Mouse (Mus musculus): ENCODE results near the gene Cage1. TPM values are rescaled to one million over a fixed set of nuclear protein-coding genes. Genes with fewer than 3 reads are reported as not detected.

The Cage1 gene
- polyA plus RNA-seq, 1 experiment from 2014 or later: 0.69 TPM

GRCm38 (mm10) chr13:37965126-37965914, 71.5 kb downstream of the Cage1 start:
- no peak overlapping the region for H3K9ac ChIP-seq (replicated peaks)
- peak overlapping the region; percentile 70 for H3K4me2 ChIP-seq (ENCODE audit: low read depth, low read length)
- no peaks in the 10 kb centered on the region for H3K9me3 ChIP-seq (ENCODE audit: low read length)
- ATAC-seq (peak; percentile 88), DNase-seq (peak; percentile 82)
- no peaks in the 10 kb centered on the region for H3K27me3 ChIP-seq (ENCODE audit: insufficient read depth, low read length)
- peak overlapping the region; percentile 64; the same call in 1 of the 2 replicates for H3K27ac ChIP-seq (ENCODE audit: low read depth)
- H3K4me1 ChIP-seq (ENCODE audit: insufficient read depth): peaks cover 37% of the 10 kb centered on the region
- 31% methylated on average over 17 of the region's 17 CpGs for WGBS (ENCODE audit: insufficient replicate concordance)
- no peaks in the 10 kb centered on the region for H3K36me3 ChIP-seq (replicated peaks; ENCODE audit: insufficient read depth, low read length)
- TF ChIP-seq CTCF (IDR thresholded peaks at IDR 0.05; ENCODE audit: low read depth): peak; percentile 79
- TF ChIP-seq EP300 (IDR thresholded peaks at IDR 0.05; ENCODE audit: low read depth): no peak
- no peak overlapping the region for H3K4me3 ChIP-seq (ENCODE audit: low read depth, low read length)

DNA sequence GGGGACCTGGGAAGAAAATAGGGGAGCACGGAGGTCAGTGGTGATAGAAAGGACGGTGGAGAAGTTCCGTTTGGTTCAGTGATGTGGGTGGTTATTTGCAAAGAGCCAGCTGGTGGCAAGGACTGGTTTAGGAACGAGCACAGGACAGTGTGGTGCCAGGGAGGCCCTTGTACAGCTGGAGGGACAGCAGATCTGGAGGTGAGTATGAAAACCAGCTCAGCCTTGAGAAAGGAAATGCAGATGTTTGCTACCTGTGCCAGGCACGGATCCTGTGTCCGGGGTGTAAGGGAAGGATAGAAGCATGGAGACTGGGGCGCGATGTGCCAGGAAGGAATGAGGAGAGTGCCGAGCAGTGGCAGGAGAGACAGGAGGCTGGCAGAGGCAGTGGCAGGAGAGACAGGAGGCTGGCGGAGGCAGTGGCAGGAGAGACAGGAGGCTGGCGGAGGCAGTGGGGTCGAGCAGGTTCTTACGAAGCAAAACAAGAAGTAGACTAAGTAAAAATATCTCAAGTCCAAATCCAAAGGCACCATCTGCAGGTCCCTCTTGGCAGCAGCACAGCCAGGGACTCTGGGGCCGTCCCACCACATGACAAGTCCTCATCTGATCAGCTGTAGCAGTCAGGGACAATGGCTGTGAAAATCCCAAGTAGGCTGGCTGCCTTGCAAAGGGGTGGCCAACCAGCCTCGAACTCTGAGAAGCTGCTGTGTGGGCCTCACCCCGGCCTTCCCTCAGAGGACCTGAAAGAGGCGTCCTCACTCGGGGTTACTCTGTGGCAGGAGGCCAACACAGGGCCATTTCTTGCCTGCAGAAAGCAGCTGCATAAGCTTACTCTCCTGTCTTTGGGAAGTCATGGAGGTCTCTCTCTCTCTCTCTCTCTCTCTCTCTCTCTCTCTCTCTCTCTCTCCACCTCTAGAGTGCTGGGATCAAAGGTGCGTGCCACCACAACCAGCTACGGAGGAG, 72.5 kb downstream of the Cage1 start:
- no peaks in the 10 kb centered on the region for H3K27me3 ChIP-seq (ENCODE audit: insufficient read depth, low read length)
- 0 out of 2 replicates have a peak overlapping the region, but pooled peaks have one; percentile 49 for H3K9ac ChIP-seq (replicated peaks)
- TF ChIP-seq EP300 (IDR thresholded peaks at IDR 0.05; ENCODE audit: low read depth) (no peak), CTCF (IDR thresholded peaks at IDR 0.05; ENCODE audit: low read depth) (no peak)
- WGBS (ENCODE audit: insufficient replicate concordance): 44% methylated on average over 20 of the region's 20 CpGs
- H3K9me3 ChIP-seq (ENCODE audit: low read length): no peaks in the 10 kb centered on the region
- H3K4me2 ChIP-seq (ENCODE audit: low read depth, low read length): peak overlapping the region; percentile 70
- H3K4me3 ChIP-seq (ENCODE audit: low read depth, low read length): peak overlapping the region; percentile 56; the same call in 1 of the 2 replicates
- DNase-seq (peak; percentile 38), ATAC-seq (peak; percentile 16)
- H3K36me3 ChIP-seq (replicated peaks; ENCODE audit: insufficient read depth, low read length): no peaks in the 10 kb centered on the region
- H3K4me1 ChIP-seq (ENCODE audit: insufficient read depth): peaks cover 37% of the 10 kb centered on the region
- H3K27ac ChIP-seq (ENCODE audit: low read depth): peak overlapping the region; percentile 45

- DNase-seq (peak; percentile 85), ATAC-seq (peak; percentile 33)
- peak overlapping the region; percentile 70 for H3K4me2 ChIP-seq (ENCODE audit: low read depth, low read length)
- TF ChIP-seq EP300 (IDR thresholded peaks at IDR 0.05; ENCODE audit: low read depth) (no peak), CTCF (IDR thresholded peaks at IDR 0.05; ENCODE audit: low read depth) (peak; percentile 94)
- no peaks in the 10 kb centered on the region for H3K27me3 ChIP-seq (ENCODE audit: insufficient read depth, low read length)
- H3K4me3 ChIP-seq (ENCODE audit: low read depth, low read length): peak overlapping the region; percentile 56
- peak overlapping the region; percentile 18; the same call in 1 of the 2 replicates for H3K27ac ChIP-seq (ENCODE audit: low read depth)
- H3K9ac ChIP-seq (replicated peaks): peak overlapping the region; percentile 49
- H3K4me1 ChIP-seq (ENCODE audit: insufficient read depth): peaks cover 43% of the 10 kb centered on the region
- H3K9me3 ChIP-seq (ENCODE audit: low read length): no peaks in the 10 kb centered on the region
- H3K36me3 ChIP-seq (replicated peaks; ENCODE audit: insufficient read depth, low read length): no peaks in the 10 kb centered on the region
- WGBS (ENCODE audit: insufficient replicate concordance): 2% methylated on average over 12 of the region's 12 CpGs
Measured at GRCm38 (mm10) chr13:37963354-37964007, 73.4 kb downstream of the Cage1 start.

DNA sequence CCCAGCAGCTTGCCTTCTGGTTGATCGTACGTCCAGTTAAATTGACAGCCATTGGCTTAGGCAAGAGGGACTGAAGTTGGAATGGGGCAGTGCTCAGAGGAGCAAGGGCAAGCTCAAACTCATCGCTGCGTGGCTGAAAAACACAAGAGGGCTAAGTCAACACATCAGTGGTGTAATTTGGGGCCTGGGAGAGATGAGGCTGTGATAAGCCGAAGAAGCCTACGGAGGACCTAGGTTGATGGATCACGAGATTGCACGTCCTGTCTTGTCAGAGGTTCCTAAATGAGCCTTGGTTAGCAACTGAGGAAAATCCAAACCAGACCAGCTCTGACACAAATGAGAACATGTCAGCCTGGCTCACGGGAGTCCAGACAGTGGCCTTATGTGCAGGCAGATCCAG, 74.3 kb downstream of the Cage1 start:
- Histone ChIP-seq H3K9ac (replicated peaks) (no peak overlapping the region), H3K4me3 (ENCODE audit: low read depth, low read length) (no peak overlapping the region), H3K27me3 (ENCODE audit: insufficient read depth, low read length) (no peaks in the 10 kb centered on the region), H3K4me1 (ENCODE audit: insufficient read depth) (peaks cover 43% of the 10 kb centered on the region), H3K36me3 (replicated peaks; ENCODE audit: insufficient read depth, low read length) (no peaks in the 10 kb centered on the region), H3K27ac (ENCODE audit: low read depth) (no peak overlapping the region), H3K9me3 (ENCODE audit: low read length) (no peaks in the 10 kb centered on the region), H3K4me2 (ENCODE audit: low read depth, low read length) (no peak overlapping the region)
- TF ChIP-seq CTCF (IDR thresholded peaks at IDR 0.05; ENCODE audit: low read depth) (no peak), EP300 (IDR thresholded peaks at IDR 0.05; ENCODE audit: low read depth) (no peak)
- ATAC-seq: no peak
- DNase-seq: no peak
- WGBS (ENCODE audit: insufficient replicate concordance): 74% methylated on average over 9 of the region's 9 CpGs

DNA sequence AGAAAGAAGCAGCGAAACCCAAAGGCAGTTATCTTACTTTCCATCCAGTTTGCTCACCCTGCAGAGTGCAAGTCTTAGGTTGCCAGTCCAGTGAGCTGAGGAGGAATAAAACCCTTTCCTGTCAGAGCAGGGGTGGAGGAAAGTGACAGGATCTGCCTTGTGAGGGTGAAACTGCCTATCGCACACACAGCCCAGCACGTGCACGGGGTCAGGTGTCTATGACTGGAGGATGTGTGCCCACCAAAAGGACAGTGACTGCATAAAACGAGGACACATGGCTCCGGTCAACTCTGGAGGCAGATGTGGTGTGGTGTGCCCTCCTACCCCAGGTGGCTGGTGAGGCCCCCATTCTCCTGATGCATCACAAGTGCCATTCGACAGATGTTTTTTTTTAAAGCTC, 76.9 kb downstream of the Cage1 start:
- H3K27me3 ChIP-seq (ENCODE audit: insufficient read depth, low read length): no peaks in the 10 kb centered on the region
- WGBS (ENCODE audit: insufficient replicate concordance): 74% methylated on average over 7 of the region's 7 CpGs
- no peak for ATAC-seq
- H3K9me3 ChIP-seq (ENCODE audit: low read length): no peaks in the 10 kb centered on the region
- peak overlapping the region; percentile 85; the same call in 1 of the 2 replicates for H3K27ac ChIP-seq (ENCODE audit: low read depth)
- DNase-seq: no peak
- peaks cover 30% of the 10 kb centered on the region for H3K4me1 ChIP-seq (ENCODE audit: insufficient read depth)
- H3K9ac ChIP-seq (replicated peaks): no peak overlapping the region
- no peak overlapping the region for H3K4me3 ChIP-seq (ENCODE audit: low read depth, low read length)
- H3K36me3 ChIP-seq (replicated peaks; ENCODE audit: insufficient read depth, low read length): no peaks in the 10 kb centered on the region
- no peak for TF ChIP-seq EP300 (IDR thresholded peaks at IDR 0.05; ENCODE audit: low read depth)
- no peak for TF ChIP-seq CTCF (IDR thresholded peaks at IDR 0.05; ENCODE audit: low read depth)
- H3K4me2 ChIP-seq (ENCODE audit: low read depth, low read length): no peak overlapping the region

Measured in liver, postnatal 0 days (tissue).